Mouse (Mus musculus): Measurements from ENCODE around the gene Kifc5b.

Gene Kifc5b

GRCm38 (mm10) chr17:26947231-26948100 is 30.6 kb downstream of the Kifc5b start:
- no peak for DNase-seq (ENCODE audit: low spot score)

- DNase-seq (ENCODE audit: low spot score), result no peak
Measured at GRCm38 (mm10) chr17:26948316-26949050, 31.6 kb downstream of the Kifc5b start.

- no peak for DNase-seq (ENCODE audit: low spot score)
Measured at GRCm38 (mm10) chr17:26949051-26949577, 32.2 kb downstream of the Kifc5b start.

- no peak for DNase-seq (ENCODE audit: low spot score)
Measured at GRCm38 (mm10) chr17:26949866-26950265, 33.0 kb downstream of the Kifc5b start.

- no peak for DNase-seq (ENCODE audit: low spot score)
Measured at GRCm38 (mm10) chr17:26950560-26951288, 33.8 kb downstream of the Kifc5b start.

GRCm38 (mm10) chr17:26951406-26951805 is 34.5 kb downstream of the Kifc5b start:
- peak; percentile 58 for DNase-seq (ENCODE audit: low spot score)

- no peak for DNase-seq (ENCODE audit: low spot score)
Measured at GRCm38 (mm10) chr17:26951952-26952877, 35.3 kb downstream of the Kifc5b start.

- no peak for DNase-seq (ENCODE audit: low spot score)
Measured at GRCm38 (mm10) chr17:26953201-26953600, 36.3 kb downstream of the Kifc5b start.

- DNase-seq (ENCODE audit: low spot score), result no peak
Measured at GRCm38 (mm10) chr17:26953726-26954125, 36.8 kb downstream of the Kifc5b start.

- DNase-seq (ENCODE audit: low spot score), result no peak
Measured at GRCm38 (mm10) chr17:26956309-26956708, 39.4 kb downstream of the Kifc5b start.

- no peak for DNase-seq (ENCODE audit: low spot score)
Measured at GRCm38 (mm10) chr17:26956895-26957294, 40.0 kb downstream of the Kifc5b start.

- no peak for DNase-seq (ENCODE audit: low spot score)
Measured at GRCm38 (mm10) chr17:26957872-26958271, 41.0 kb downstream of the Kifc5b start.

GRCm38 (mm10) chr17:26958880-26959279 is 42.0 kb downstream of the Kifc5b start:
- DNase-seq (ENCODE audit: low spot score), result no peak

- DNase-seq (ENCODE audit: low spot score), result no peak
Measured at GRCm38 (mm10) chr17:26959815-26960214, 42.9 kb downstream of the Kifc5b start.

GRCm38 (mm10) chr17:26961572-26962240 is 44.8 kb downstream of the Kifc5b start:
- no peak for DNase-seq (ENCODE audit: low spot score)

GRCm38 (mm10) chr17:26966993-26967392 is 50.1 kb downstream of the Kifc5b start:
- no peak for DNase-seq (ENCODE audit: low spot score)

- DNase-seq (ENCODE audit: low spot score), result no peak
Measured at GRCm38 (mm10) chr17:26967477-26967876, 50.6 kb downstream of the Kifc5b start.

GRCm38 (mm10) chr17:26968200-26968611 is 51.3 kb downstream of the Kifc5b start:
- no peak for DNase-seq (ENCODE audit: low spot score)

GRCm38 (mm10) chr17:26969257-26969656 is 52.4 kb downstream of the Kifc5b start:
- no peak for DNase-seq (ENCODE audit: low spot score)

- DNase-seq (ENCODE audit: low spot score), result no peak
Measured at GRCm38 (mm10) chr17:26970221-26970620, 53.3 kb downstream of the Kifc5b start.

Data from ovary, postnatal 14 days (tissue).